Mouse (Mus musculus) stomach, embryonic 14.5 days (tissue): ENCODE results near the gene Gm20532. TPM values are rescaled to one million over a fixed set of nuclear protein-coding genes. Genes with fewer than 3 reads are reported as not detected.

ENCODE experiments used
- ATAC-seq: fragments of 200-750 bp; cut with Nextera tagmentation; 2 replicates; pipeline ENCODE4 v1.8.0; 2017; ENCODE audit warnings: low read depth, moderate TSS enrichment; ENCODE audit not compliant: insufficient number of reproducible peaks, insufficient read depth, low FRiP score
- H3K27ac ChIP-seq: fragments of 300-500 bp; sonication (generic); 2 replicates; pipeline ENCODE4 v1.5.1; 2014; ENCODE audit warnings: mild to moderate bottlenecking, low read length, moderate library complexity, mixed read lengths
- H3K27me3 ChIP-seq: fragments of 300-500 bp; sonication (generic); 2 replicates; pipeline ENCODE4 v1.6.1; 2014; ENCODE audit warnings: low read length, control low read depth, mixed read lengths; ENCODE audit not compliant: control insufficient read depth, insufficient read depth
- H3K36me3 ChIP-seq: fragments of 300-500 bp; sonication (generic); 2 replicates; pipeline ENCODE4 v1.6.1; 2014; ENCODE audit warnings: mild to moderate bottlenecking, control low read depth, low read length, moderate library complexity, mixed read lengths; ENCODE audit not compliant: control insufficient read depth, insufficient read depth
- H3K4me1 ChIP-seq: fragments of 300-500 bp; sonication (generic); 2 replicates; pipeline ENCODE4 v1.6.1; 2014; ENCODE audit warnings: low read length, control low read depth, mixed read lengths; ENCODE audit not compliant: control insufficient read depth, insufficient read depth
- H3K4me2 ChIP-seq: fragments of 300-500 bp; sonication (generic); replicated peaks from 2 replicates; pipeline ENCODE4 v1.6.1; 2014; ENCODE audit warnings: low read depth, low read length, control low read depth
- H3K4me3 ChIP-seq: fragments of 300-500 bp; sonication (generic); 2 replicates; pipeline ENCODE4 v1.5.1; 2014; ENCODE audit warnings: low read depth, low read length, control low read depth
- H3K9ac ChIP-seq: fragments of 300-500 bp; sonication (generic); replicated peaks from 2 replicates; pipeline ENCODE4 v1.6.1; 2014; ENCODE audit warnings: low read depth, mild to moderate bottlenecking, control low read depth, low read length, moderate library complexity, mixed read lengths
- H3K9me3 ChIP-seq: fragments of 300-500 bp; sonication (generic); 2 replicates; pipeline ENCODE4 v1.6.1; 2016; ENCODE audit warnings: low read depth, low read length, control low read depth; ENCODE audit not compliant: control insufficient read depth
- WGBS: fragments of 180-500 bp; shearing (Covaris S2); extraction: QIAGEN DNeasy Blood & Tissue Kit; methylation state at CpG from one replicate; pipeline ENCODE4 v1.1.7; 2014; 5-methylcytosine and 5-hydroxymethylcytosine counted together
- polyA plus RNA-seq: library from polyadenylated mRNA; unstranded; fragments of >200 nt; fragmentation: Nextera tagmentation; extraction: Ambion mirVana; gene quantifications from 2 replicates; pipeline ENCODE4 v1.2.1, GENCODE M21; 2014

The Gm20532 gene
- polyA plus RNA-seq, 1 experiment from 2014 or later = not detected

DNA sequence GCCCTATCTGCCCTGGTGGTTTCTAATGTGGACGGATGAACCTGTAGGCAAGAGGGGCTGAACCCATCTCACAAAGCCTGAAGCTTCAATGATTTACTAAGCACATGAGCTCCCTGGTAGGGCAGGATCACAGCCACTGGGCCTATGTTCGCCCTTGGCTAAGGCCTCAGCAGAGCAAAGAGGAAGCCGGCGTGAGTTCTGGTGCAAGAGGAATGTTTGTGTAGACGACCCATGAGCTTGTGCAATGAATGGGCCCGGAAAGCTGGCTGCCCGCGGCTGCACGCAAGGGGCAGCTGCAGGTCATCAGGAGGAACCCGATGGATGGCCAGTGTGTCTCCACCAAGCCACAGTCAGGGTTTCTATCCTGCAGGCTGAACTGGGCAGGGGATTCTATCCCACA is 36.6 kb upstream of the Gm20532 start:
- no peak overlapping the region for H3K9ac ChIP-seq
- no peak for ATAC-seq
- no peak overlapping the region for H3K27ac ChIP-seq
- no peaks in the 10 kb centered on the region for H3K9me3 ChIP-seq
- H3K4me1 ChIP-seq = peaks cover 15% of the 10 kb centered on the region; the same call in 1 of the 2 replicates
- 66% methylated on average over 10 of the region's 10 CpGs for WGBS
- no peaks in the 10 kb centered on the region for H3K36me3 ChIP-seq
- no peak overlapping the region for H3K4me3 ChIP-seq
- no peaks in the 10 kb centered on the region for H3K27me3 ChIP-seq
- no peak overlapping the region for H3K4me2 ChIP-seq

DNA sequence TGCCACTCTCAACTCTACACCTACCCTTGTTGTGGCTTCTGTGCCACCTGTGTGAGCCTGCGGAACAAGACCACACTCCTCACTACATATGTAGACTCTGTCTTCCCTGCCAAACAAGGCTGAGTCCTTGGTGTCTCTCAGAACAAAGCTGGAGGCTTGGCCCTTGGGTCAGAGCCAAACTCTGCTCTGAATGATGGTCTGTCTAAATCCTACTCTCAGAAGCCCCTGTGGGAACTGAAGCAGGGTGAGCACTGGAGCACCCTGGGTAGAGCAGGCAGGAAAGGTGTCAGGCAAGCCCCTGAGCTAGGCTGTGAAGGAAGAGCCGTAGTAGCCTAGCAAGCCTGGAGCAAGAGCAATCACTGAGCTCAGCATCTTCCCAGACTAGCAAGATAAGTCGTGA is 36.2 kb upstream of the Gm20532 start:
- Histone ChIP-seq H3K27me3 (no peaks in the 10 kb centered on the region), H3K27ac (no peak overlapping the region), H3K4me3 (no peak overlapping the region), H3K9ac (no peak overlapping the region), H3K9me3 (no peaks in the 10 kb centered on the region), H3K4me1 (peaks cover 15% of the 10 kb centered on the region; the same call in 1 of the 2 replicates), H3K4me2 (no peak overlapping the region), H3K36me3 (no peaks in the 10 kb centered on the region)
- ATAC-seq = no peak
- 48% methylated on average over 3 of the region's 3 CpGs for WGBS

DNA sequence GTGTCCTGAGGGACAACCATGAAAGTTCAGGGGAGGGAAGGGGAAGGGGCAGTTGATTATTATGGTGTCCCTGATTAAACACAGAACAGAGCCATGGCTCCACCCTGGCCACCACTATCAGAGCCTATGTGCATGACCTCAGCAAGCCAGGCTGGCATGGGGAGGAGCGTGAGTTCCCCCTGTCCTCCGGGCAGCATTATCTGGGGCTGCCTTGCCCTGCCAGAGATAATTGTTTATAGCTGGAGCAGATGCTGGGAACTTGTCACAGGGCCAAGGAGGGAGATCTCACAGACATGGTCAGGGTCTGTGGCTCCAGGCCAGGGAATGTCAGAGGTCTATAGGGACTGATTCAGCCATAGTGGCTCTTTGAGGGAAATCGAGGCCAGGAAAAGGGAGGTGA is 35.7 kb upstream of the Gm20532 start:
- Histone ChIP-seq H3K4me3 (no peak overlapping the region), H3K4me2 (no peak overlapping the region), H3K27ac (no peak overlapping the region), H3K36me3 (no peaks in the 10 kb centered on the region), H3K4me1 (peaks cover 15% of the 10 kb centered on the region; the same call in 1 of the 2 replicates), H3K9me3 (no peaks in the 10 kb centered on the region), H3K9ac (no peak overlapping the region), H3K27me3 (no peaks in the 10 kb centered on the region)
- no peak for ATAC-seq
- WGBS = 76% methylated on average over 3 of the region's 3 CpGs

DNA sequence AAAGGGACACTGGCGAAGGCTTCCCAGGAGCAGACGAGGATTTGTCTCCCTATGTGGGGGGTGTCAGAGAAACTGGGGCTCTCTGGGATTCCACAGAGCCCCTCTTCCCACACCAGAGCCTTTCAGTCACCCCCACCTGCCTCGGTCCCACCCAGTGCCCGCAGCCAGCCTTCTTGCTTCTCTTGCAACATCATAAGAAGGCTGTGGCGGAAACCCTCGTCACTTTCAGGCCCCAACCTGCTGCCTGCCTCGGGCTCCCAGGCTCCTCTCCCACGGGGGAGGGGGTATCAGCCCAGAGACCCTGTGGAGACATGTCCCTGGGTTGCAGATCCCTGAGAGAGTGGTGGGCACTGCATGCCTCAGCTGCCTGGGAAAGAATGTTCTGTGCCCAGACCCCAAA is 35.0 kb upstream of the Gm20532 start:
- no peaks in the 10 kb centered on the region for H3K36me3 ChIP-seq
- ATAC-seq = no peak
- no peaks in the 10 kb centered on the region for H3K9me3 ChIP-seq
- WGBS = 73% methylated on average over 8 of the region's 8 CpGs
- no peaks in the 10 kb centered on the region for H3K27me3 ChIP-seq
- no peak overlapping the region for H3K9ac ChIP-seq
- H3K4me1 ChIP-seq = peaks cover 15% of the 10 kb centered on the region; the same call in 1 of the 2 replicates
- no peak overlapping the region for H3K4me3 ChIP-seq
- H3K4me2 ChIP-seq = no peak overlapping the region
- 0 out of 2 replicates have a peak overlapping the region, but pooled peaks have one; percentile 21 for H3K27ac ChIP-seq

DNA sequence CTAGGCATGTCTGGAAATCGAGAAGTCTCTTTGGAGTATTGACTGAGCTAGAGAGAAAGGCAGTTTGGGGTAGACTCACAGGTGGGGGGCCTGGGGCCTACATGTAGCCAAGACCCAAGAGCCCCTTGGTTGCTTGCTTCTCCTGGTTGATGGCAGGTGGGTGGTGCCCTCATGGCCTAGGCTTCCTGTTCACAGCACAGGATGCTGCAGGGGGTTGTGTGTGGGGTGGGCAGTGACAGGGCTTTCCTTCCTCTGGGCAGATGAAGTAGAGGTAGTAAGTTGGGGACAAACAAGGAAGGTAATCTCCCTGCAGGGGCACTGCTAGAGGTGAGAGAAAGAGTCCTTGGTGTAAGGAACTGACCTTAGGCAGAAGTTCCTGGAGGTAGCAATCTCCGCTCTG is 34.4 kb upstream of the Gm20532 start:
- no peak for ATAC-seq
- Histone ChIP-seq H3K9me3 (no peaks in the 10 kb centered on the region), H3K4me1 (peaks cover 20% of the 10 kb centered on the region; the same call in 1 of the 2 replicates), H3K27me3 (no peaks in the 10 kb centered on the region), H3K9ac (no peak overlapping the region), H3K27ac (no peak overlapping the region), H3K36me3 (no peaks in the 10 kb centered on the region), H3K4me3 (no peak overlapping the region), H3K4me2 (no peak overlapping the region)
- WGBS = 87% methylated on average over 2 of the region's 2 CpGs

DNA sequence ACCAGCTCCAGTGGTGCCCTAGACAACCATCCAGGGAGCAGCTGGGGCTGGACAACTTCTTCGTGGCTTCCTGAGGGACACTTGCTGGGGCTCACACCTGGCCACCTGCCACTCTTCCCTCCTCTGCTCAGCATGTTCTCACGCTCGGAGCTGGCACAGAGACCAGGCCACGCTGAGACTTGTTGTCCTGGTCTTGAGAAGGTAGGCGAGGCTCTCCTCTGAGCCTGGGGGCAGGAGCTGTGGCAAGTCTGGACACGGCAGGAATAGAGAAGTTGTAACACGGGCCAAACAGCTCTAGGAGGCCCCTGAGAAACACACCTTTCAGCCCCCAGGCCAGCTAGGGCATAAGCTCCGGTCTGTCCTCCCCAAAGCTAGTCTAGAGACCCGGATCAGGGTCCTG is 32.5 kb upstream of the Gm20532 start:
- Histone ChIP-seq H3K9ac (no peak overlapping the region), H3K27ac (peak overlapping the region; percentile 23; the same call in 1 of the 2 replicates), H3K4me2 (no peak overlapping the region), H3K9me3 (no peaks in the 10 kb centered on the region), H3K4me3 (no peak overlapping the region), H3K4me1 (peaks cover 16% of the 10 kb centered on the region; the same call in 1 of the 2 replicates), H3K36me3 (no peaks in the 10 kb centered on the region), H3K27me3 (no peaks in the 10 kb centered on the region)
- 65% methylated on average over 9 of the region's 9 CpGs for WGBS
- no peak for ATAC-seq

DNA sequence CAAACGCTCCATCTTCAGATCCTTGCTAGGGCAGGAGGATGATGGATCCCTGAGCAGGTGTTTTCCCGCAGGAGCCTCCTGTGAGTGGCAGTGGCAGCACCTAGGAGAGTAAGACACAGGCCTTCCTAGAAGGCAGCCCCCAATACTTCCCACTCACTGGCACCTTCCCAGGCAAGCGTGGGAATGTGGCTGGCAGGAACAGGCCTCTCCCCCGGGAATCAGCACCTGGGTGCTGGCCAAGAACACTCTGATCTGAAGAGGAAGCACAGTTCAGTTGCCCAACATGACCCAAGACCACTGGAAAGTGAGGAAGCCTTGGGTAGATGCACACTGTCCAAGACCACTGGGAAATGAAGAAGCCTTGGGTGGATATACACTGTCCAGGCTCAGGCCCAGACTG is 31.4 kb upstream of the Gm20532 start:
- H3K27me3 ChIP-seq = no peaks in the 10 kb centered on the region
- H3K27ac ChIP-seq = no peak overlapping the region
- 70% methylated on average over 4 of the region's 4 CpGs for WGBS
- H3K4me3 ChIP-seq = no peak overlapping the region
- no peaks in the 10 kb centered on the region for H3K36me3 ChIP-seq
- no peak overlapping the region for H3K4me2 ChIP-seq
- no peak for ATAC-seq
- peaks cover 13% of the 10 kb centered on the region; the same call in 1 of the 2 replicates for H3K4me1 ChIP-seq
- no peak overlapping the region for H3K9ac ChIP-seq
- no peaks in the 10 kb centered on the region for H3K9me3 ChIP-seq

DNA sequence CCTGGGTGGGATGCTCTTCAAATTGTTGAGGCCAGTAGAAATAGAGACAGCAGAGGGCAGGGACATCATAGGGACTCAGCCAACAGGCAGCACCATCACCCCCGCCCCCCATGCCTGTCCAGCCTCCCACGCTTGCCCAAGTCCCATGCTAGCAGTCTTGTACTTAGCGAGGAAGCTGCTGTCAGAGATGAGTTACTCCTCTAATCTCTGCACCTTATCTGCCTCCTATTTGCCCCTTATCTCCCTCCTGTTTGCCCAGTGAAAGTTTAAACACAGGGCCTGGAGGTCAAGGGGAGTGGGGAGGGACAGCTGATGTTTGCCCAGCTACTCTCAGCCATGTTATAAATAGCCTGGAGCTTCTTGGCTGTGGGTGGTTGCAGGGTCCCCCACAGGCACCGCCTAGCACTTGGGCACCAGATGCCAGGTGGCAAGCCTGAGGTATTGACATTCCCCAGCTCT is 29.9 kb upstream of the Gm20532 start:
- 25% methylated on average over 4 of the region's 4 CpGs for WGBS

DNA sequence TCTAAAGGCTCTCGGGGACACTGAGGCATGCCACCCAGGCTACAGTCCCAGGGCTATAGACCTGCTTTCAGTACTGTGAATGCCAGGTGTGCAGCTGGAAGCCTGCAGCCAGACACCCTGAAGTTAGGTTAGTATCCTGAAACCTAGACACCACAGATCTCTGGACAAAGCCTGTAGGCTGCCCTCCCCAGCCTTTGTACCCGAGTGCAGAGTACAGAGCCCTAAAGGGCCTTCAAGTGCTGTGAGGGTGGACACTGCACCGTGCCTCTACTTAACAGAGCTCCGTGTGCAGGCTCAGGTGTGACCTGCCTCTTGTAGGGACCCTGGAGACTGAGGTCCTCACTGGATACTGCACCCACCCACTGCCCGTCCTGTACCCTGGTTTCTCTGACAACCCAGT is 25.9 kb upstream of the Gm20532 start:
- 82% methylated on average over 5 of the region's 5 CpGs for WGBS
- no peak overlapping the region for H3K4me3 ChIP-seq
- no peak overlapping the region for H3K4me2 ChIP-seq
- no peak overlapping the region for H3K27ac ChIP-seq
- H3K36me3 ChIP-seq = no peaks in the 10 kb centered on the region
- H3K9ac ChIP-seq = no peak overlapping the region
- H3K9me3 ChIP-seq = no peaks in the 10 kb centered on the region
- no peaks in the 10 kb centered on the region for H3K27me3 ChIP-seq
- 0 out of 2 replicates have a peak, but pooled peaks cover 5% of the 10 kb centered on the region for H3K4me1 ChIP-seq
- ATAC-seq = no peak

More for the DNA sequence above, 29.9 kb upstream of the Gm20532 start:
- Histone ChIP-seq H3K9me3 (no peaks in the 10 kb centered on the region), H3K9ac (no peak overlapping the region), H3K4me2 (no peak overlapping the region), H3K27ac (peak overlapping the region; percentile 52; the same call in 1 of the 2 replicates), H3K4me1 (0 out of 2 replicates have a peak, but pooled peaks cover 5% of the 10 kb centered on the region), H3K27me3 (no peaks in the 10 kb centered on the region), H3K36me3 (no peaks in the 10 kb centered on the region), H3K4me3 (no peak overlapping the region)
- ATAC-seq = peak; percentile 68
